Mouse (Mus musculus) left cerebral cortex, postnatal 14 days (tissue): ENCODE data around the gene Meaf6. TPM values are rescaled to one million over a fixed set of nuclear protein-coding genes. Genes with fewer than 3 reads are reported as not detected.

ENCODE experiments used
- total RNA-seq, 2 experiments: library from RNA; stranded (reverse); gene quantifications; 2 replicates each; pipeline ENCODE4 v1.2.3; 2021

The Meaf6 gene
- total RNA-seq, 2 experiments from 2014 or later = 125 to 144 TPM

Other genes starting within 250 kb of the Meaf6 start
- 10 to 100 TPM; 29.6 to 29.7 TPM for gene Yrdc, start 234.5 kb upstream of the Meaf6 start, total RNA-seq
- gene 1110065P20Rik, start 233.9 kb upstream of the Meaf6 start, total RNA-seq = 10 to 100 TPM; 88.7 to 91.2 TPM
- 10 to 100 TPM; 51.1 to 55.7 TPM for gene Maneal, start 223.0 kb upstream of the Meaf6 start, total RNA-seq
- gene Epha10, start 204.2 kb upstream of the Meaf6 start, total RNA-seq = 10 to 100 TPM; 32.4 to 34.4 TPM
- gene 9930104L06Rik, start 148.1 kb upstream of the Meaf6 start, total RNA-seq = 10 to 100 TPM; 15.0 to 17.6 TPM
- 1 to 10 TPM; 2.8 TPM for gene Cdca8, start 145.8 kb upstream of the Meaf6 start, total RNA-seq
- gene Rspo1, start 98.7 kb upstream of the Meaf6 start, total RNA-seq = 1 to 10 TPM; 4.4 to 4.8 TPM
- 10 to 100 TPM; 68.8 to 70.7 TPM for gene Gnl2, start 68.5 kb upstream of the Meaf6 start, total RNA-seq
- under 1 TPM in 1 of 2 experiments, not detected in 1; 0.15 TPM for gene Dnali1, start 19.4 kb upstream of the Meaf6 start, total RNA-seq
- 10 to 100 TPM; 10.9 to 12.5 TPM for gene Snip1, start 18.5 kb upstream of the Meaf6 start, total RNA-seq
- gene Zc3h12a, start 42.7 kb downstream of the Meaf6 start, total RNA-seq = 1 to 10 TPM in 1 of 2 experiments, under 1 TPM in 1; 0.51 to 1.2 TPM